Mouse (Mus musculus): ENCODE data around the gene Npb.

DNA sequence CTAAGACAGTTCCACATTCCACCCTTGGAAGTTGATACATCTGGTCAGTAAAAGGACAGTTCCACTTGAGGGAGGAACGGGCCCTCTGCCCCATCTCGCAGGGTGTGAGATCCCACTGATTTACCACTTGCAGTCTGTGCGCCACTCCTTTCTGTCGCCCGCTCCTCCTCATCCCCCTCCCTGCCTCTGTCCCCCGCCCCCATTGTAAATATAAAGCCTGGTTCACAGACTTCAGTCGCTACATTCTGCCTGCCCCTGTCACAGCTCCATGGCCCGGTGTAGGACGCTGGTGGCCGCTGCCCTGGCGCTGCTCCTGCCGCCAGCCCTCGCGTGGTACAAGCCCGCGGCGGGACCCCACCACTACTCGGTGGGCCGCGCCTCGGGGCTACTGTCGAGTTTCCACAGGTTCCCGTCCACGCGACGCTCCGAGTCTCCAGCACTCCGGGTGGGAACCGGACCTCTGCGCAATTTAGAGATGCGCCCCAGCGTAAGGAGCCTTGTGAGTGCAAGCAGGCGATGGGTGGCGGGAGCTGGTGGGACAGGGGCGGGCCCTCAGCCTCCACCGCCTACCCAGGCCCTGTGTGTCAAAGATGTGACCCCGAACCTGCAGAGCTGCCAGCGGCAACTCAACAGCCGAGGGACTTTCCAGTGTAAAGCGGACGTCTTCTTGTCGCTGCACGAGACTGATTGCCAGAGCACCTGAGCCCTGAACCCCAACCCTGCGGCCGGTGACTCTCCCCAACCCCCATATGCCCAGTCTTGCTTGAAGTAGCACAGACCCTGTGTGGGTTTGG, at the start of gene Npb:
- TF ChIP-seq CTCF (IDR thresholded peaks at IDR 0.05) (no peak), POLR2A (IDR thresholded peaks at IDR 0.05; ENCODE audit: insufficient read depth, low read depth, low read length) (no peak)

Measured in heart, adult 2 months (tissue).